Mouse (Mus musculus): ENCODE results near the gene Mien1.

Mien1 gene

DNA sequence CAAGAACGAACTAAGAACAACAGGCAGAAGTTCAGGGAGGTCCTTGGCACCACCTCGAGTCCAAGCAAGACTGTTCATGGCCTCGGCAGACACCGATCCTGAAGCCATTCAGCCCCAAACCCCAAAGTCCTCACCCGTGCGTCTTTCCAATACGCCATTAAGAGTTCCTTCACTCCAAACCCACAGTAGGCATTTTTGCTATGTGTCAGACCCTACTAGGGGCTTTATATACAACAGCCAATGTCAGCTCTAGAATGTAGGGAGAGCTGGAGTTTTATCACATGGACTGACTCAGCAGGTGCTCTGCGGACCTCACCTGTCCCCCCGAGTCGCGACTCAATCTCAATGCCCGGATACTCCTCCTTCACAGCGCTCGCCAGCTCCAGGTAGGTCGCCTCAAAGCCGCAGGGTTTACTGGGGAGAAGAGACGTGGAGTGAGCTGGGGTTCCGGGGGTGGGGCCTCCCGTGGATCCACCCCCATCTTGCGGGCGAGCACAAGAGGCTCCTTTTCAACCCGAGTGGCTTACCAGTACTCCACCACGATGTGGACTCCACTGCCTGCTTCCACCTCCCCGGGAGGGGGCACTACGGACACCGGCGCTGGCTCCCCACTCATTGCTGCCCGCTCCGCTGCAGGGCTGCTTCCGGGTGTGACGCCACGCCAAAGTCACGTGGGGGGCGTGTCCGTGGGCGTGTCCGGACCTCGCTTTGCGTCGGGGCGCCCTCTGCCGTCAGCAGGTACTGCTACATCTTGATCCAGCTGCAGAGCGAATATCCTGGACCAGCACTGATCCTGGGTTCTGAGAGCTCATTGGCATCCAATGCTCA is at the start of gene Mien1:
Mien1 (minus strand) TSS at position 661 of the 828 bp plus-strand sequence.
- in situ Hi-C loops (cut with MboI; ENCODE audit: unreplicated experiment in 2 of 2), result loop anchor here in 1 of 2 experiments (5.0 kb wide), 1 partner anchor 171 kb away; no protein-coding TSS in a partner anchor

- in situ Hi-C loops (cut with MboI; ENCODE audit: unreplicated experiment in 2 of 2), result no loop called here
Measured at GRCm38 (mm10) chr11:98487526-98488040, 48.8 kb upstream of the Mien1 start.

DNA sequence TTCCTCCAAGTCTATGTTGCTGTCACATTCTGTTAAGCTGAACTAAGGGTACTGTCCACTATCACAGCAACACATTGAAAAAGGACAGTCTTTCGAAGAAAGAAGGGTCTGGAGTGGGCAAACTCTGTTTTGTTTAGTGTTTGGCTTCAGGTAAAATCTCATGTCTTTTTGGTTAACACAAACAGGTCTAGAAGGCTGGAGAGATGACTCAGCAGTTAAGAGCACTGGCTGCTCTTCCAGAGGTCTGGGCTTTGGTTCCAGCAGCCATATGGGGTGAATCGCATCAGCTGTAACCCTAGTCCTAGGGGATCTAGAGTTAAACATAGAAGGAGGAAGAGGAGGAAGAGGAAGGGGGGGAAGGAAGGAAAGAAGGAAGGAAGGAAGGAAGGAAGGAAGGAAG is 47.0 kb upstream of the Mien1 start:
- in situ Hi-C loops (cut with MboI; ENCODE audit: unreplicated experiment in 2 of 2), result no loop called here

DNA sequence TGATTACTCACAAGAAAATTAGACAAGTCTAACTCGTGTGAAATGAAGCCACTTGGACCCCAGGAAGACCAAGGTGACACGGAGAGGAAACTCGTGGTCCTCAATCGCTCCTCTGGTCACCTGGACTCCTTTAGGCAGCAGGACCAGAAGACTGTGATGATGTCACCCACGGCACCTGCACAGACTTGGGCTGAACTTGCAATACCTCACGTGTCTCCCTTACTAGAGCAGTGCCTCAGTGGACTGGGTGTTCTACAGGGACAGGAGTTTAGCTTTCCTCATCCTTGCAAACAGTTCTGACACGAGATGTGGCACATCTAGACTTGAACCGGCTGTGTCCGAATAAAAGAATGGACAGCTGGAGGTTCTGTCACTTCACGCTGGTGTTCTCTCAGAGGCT is 43.3 kb upstream of the Mien1 start:
- in situ Hi-C loops (cut with MboI; ENCODE audit: unreplicated experiment in 2 of 2), result no loop called here

- in situ Hi-C loops (cut with MboI; ENCODE audit: unreplicated experiment in 2 of 2), result no loop called here
Measured at GRCm38 (mm10) chr11:98481231-98481630, 42.4 kb upstream of the Mien1 start.

DNA sequence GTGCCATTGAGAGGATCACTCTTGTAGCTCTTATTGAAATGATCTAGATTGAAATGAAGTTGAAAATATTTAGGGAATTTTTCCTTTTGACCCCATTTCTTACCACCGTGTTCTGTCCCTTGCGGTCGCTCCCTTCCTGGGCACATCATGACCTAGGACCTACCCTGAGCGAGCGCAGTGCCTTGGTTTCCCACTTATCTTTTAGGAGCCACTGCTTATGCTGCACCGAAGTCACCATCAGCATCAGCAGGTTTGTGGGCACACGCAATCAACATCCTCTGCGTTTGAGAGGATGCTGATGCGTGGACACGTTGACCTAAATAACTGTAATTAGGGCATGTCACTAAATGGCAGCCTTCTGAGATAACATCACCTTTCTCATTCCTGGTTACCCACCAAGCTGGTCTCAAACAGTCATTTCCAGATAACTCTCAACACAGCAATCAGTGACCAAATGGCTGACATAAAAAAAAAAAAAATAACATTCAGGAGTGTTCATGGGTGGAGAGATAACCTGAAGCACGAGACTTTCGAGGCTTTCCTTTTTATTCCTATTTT is 41.2 kb upstream of the Mien1 start:
- in situ Hi-C loops (cut with MboI; ENCODE audit: unreplicated experiment in 2 of 2), result no loop called here

GRCm38 (mm10) chr11:98479026-98479939 is 40.5 kb upstream of the Mien1 start:
- in situ Hi-C loops (cut with MboI; ENCODE audit: unreplicated experiment in 2 of 2), result no loop called here

GRCm38 (mm10) chr11:98477011-98477701 is 38.4 kb upstream of the Mien1 start:
- in situ Hi-C loops (cut with MboI; ENCODE audit: unreplicated experiment in 2 of 2), result no loop called here

DNA sequence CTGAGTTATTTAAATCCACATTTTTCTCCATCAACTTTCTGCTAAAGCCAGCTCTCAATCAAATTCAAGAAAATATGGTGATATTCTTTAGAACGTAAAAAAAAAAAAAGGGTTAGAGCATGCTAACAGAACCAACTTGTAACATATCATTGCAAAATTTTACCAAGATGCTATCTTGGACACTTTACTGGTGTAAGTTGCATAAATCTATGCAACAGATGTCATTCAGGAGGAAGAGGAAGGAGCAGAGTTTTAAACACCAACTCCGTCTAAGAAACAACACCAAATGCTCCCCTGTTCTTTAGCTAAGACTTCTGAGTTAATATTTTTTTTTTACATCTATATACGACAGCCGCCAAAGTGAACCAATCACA is 37.6 kb upstream of the Mien1 start:
- in situ Hi-C loops (cut with MboI; ENCODE audit: unreplicated experiment in 2 of 2), result no loop called here

DNA sequence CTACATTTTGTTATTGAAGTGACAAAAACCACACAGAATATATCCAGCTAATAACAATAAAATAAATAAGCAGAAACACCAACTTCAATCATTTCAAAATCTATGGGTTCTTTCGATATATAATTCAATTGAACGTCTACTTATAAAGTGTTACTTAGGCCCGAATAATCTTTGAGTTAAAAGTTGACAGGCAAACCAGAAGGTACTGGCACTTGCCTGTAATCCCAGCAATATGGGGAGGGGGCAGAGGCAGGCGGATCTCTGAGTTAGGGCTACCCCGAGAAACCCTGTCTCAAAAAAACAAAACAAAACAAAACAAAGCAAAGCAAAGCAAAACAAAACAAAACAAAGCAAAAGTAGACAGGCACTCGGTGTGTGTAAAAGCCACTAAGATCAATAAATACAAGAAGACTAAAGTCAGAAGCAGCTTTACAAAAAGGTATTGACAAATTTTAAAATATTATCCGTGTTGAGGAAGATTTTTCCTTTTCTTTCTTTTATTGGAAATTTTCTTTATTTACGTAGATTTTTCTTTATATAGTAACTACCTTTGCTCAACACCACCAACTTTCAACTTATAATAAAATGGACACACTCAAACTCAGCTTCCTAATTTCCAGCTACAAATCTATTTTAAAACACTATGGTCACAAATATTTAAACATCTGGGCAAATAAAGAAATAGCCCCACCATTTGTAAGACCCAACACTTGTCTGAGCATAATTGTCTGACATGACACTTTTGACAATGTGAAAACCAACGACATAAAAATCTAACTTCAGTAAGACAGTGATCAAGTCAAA is 37.0 kb upstream of the Mien1 start:
- in situ Hi-C loops (cut with MboI; ENCODE audit: unreplicated experiment in 2 of 2), result no loop called here

GRCm38 (mm10) chr11:98474967-98475366 is 36.2 kb upstream of the Mien1 start:
- in situ Hi-C loops (cut with MboI; ENCODE audit: unreplicated experiment in 2 of 2), result no loop called here

DNA sequence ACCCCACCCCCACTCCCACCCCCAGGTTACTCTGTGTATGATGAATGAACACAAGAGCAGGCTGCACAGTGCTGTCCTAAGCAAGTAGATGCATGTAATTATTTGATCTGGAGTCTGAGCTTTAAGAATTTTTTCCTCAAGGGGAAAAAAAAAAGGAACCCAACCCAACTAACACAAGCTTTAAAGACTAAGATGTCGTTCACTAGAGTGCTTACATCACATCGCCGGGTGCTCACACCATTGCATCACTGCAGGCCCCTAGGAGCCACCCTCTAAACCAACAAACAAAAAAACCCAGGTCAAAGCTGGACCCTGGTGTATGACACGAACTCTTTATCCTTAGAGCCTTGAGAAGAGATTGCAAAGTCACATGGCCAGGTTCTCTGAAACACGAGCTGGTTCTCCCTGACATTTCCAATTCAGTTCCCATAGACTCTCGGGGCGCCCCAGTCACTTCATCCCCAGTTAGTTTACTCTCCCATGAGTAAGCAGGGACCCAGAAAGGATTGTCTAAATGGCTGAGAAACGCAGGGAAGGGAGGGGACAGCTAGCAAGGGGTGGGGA is 35.2 kb upstream of the Mien1 start:
- in situ Hi-C loops (cut with MboI; ENCODE audit: unreplicated experiment in 2 of 2), result no loop called here

DNA sequence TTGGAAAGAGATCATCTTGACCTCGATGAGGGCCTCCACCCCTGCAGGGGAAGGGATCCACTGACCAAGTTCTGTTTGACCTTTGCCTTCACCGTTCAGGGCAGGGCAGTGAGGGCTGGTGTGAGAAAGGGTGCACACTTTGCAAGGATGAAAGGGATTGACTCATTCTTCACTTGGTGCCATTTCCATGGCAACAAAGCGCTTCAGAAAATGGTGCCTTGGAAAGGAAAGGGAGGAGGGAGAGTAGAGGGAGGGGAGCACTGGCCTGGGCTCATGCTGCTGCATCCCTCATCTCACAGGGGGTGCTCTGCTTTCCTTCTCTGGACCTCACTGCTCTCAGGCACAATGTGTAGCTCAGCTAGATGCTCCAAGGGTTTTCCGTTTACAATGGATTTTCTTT is 33.9 kb upstream of the Mien1 start:
- in situ Hi-C loops (cut with MboI; ENCODE audit: unreplicated experiment in 2 of 2), result no loop called here

DNA sequence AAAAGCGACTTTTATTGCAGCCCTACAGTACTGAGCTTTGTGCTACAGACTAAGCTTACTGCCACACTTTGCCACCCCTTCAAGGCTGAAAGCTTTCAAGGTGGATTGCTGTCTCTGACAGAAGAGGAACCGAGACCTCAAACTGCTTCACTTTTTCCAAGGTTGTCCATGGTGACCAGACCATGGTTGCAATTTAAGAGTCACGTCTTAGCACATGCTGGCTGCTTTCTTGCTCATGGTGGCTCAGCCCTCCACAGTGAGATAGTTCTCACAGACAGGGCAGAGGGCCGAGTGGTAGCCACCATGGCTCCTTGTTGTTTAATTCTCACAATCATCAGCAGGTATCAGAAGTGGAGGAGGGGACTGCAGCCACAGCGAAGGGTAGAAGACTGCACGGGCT is 32.0 kb upstream of the Mien1 start:
- in situ Hi-C loops (cut with MboI; ENCODE audit: unreplicated experiment in 2 of 2), result no loop called here

DNA sequence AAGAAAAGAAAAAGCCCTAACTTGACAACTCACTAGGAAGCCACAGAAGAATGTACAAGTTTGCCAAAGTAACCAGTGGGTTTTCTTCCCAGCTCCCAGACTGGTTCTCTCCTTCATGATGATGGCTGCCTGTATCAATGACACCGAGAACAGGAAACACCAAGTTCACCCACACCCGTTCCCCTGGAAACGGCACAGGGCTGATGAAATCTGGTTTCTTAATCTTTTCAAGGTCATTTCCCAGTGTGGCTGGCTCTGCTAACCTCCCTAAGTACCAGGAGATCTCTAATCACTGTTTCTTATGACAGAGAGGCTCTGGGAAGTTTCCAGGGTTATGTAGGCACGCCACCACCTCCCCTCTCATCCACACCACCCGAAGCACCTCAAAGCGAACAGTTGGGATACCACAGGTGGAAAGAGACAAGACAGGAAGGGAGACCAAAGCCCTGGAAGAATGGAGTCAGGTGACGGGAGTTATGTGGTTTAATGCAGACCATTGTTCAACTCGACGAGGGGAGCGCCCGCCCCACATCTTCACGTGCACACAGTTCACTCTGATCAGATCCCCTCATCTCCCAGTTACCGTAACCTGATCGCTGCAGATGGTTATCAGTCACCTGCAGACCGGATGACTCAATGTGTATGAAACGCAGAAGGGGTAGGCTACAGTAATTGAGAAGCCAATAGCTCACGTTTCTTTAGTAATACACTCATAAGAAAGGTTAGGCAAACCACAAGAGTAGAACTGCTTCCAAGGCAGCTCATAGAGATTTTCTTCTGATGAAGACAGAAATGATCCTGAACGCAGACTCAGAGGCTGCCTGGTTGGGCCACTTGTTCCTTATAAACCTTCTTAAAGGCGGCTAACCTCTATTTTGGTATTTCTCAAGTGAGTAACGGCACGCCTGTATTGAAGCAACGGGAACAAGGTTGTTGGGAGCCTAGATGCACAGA is 31.2 kb upstream of the Mien1 start:
- in situ Hi-C loops (cut with MboI; ENCODE audit: unreplicated experiment in 2 of 2), result loop anchor here in 1 of 2 experiments (10.0 kb wide), 1 partner anchor 65 kb away; no protein-coding TSS in a partner anchor

DNA sequence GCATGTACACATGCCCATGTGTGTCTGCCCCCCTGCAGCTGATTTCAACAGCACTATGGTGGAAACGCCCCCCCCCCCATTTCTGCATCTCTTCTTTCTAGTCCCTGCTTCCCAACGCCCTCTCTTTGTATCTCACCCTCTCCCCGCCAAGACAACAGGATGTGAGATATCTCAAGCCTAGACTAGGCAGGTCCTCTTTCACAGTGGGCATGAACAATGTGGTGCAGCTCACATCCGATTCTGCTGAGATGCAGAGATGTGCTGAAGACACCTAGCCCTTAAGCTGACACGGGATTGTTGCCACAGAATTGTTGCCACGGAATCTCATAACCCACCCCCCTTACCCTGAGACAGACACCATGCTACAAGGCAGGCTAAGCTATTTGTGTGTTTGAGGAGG is 25.7 kb upstream of the Mien1 start:
- in situ Hi-C loops (cut with MboI; ENCODE audit: unreplicated experiment in 2 of 2), result loop anchor here (5.0 to 10.0 kb wide), 3 partner anchors 33 to 88 kb away; partner anchors contain the start of gene Zpbp2 (in 1 of the 2)

DNA sequence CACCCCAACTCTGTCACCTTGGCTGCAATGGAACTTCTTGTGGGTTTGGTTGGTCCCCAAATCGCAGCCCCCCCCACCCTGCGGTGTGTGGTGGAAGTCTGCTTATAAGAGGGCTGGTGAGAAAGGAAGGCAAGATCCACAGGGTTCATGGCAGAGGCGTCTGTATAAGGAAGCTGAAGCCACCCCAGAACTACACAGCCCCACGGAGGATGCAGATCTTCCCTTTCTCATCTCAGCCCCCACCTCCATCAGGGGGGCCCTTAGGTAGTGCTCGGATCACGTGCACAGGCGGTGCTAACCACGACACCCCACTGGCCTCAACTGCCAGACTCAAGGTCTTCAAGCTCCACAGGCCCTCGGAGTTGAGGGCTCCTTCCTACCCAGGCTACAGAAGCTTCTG is 25.1 kb upstream of the Mien1 start:
- in situ Hi-C loops (cut with MboI; ENCODE audit: unreplicated experiment in 2 of 2), result loop anchor here (5.0 to 10.0 kb wide), 3 partner anchors 33 to 88 kb away; partner anchors contain the start of gene Zpbp2 (in 1 of the 2)

GRCm38 (mm10) chr11:98462255-98462654 is 23.5 kb upstream of the Mien1 start:
- in situ Hi-C loops (cut with MboI; ENCODE audit: unreplicated experiment in 2 of 2), result loop anchor here (5.0 to 10.0 kb wide), 3 partner anchors 35 to 90 kb away; partner anchors contain the start of gene Zpbp2 (in 1 of the 2)

All from v-Abl transformed pro-B cells (cell line).